Mouse (Mus musculus): ENCODE data around the gene Adgrf5. TPM values are rescaled to one million over a fixed set of nuclear protein-coding genes. Genes with fewer than 3 reads are reported as not detected.

The Adgrf5 gene
- total and polyA plus RNA-seq, 3 experiments, result not detected

DNA sequence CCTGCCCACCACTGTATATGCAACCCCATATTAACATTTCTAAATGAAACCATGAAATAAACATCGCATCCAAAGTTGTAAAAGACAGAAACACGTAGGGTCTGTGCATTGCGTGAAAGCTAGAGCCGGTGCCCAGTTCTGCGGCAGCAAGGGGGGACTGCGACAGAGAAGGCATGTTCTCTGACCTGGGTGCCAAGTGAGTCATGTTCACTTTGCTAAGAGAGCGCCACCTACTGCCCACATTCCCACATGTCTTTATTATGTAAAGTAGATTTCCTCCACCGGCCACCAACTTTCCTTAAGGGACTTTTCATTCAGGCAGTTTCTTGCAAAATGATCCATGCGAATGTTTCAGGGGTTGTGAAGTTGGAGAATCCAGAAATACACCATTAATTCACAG, 98.3 kb downstream of the Adgrf5 start:
- H3K4me2 ChIP-seq (ENCODE audit: insufficient read depth, low read depth, poor library complexity, severe bottlenecking), result no peak overlapping the region
- H3K36me3 ChIP-seq (replicated peaks in 1 of 2; ENCODE audit: control insufficient read depth in 1 of 2, insufficient read depth in 1 of 2, low read length in 1 of 2), result no peaks in the 10 kb centered on the region
- H3K27me3 ChIP-seq (replicated peaks), result no peaks in the 10 kb centered on the region
- no peak overlapping the region for H3K4me3 ChIP-seq (replicated peaks in 1 of 3; ENCODE audit: low read depth in 2 of 3, low read length in 2 of 3, poor library complexity in 1 of 3)
- H3K79me2 ChIP-seq (replicated peaks; ENCODE audit: control insufficient read depth, extremely low read depth, insufficient read depth, poor library complexity, severe bottlenecking), result no peaks in the 10 kb centered on the region
- TF ChIP-seq CTCF (conservative IDR thresholded peaks at IDR 0.05 in 1 of 2, IDR thresholded peaks at IDR 0.05 in 1 of 2; ENCODE audit: low read depth in 2 of 2, low read length in 2 of 2), result peak; percentile 21 to 32; a peak in 2 of 4 replicates
- no peak for TF ChIP-seq MXI1 (IDR thresholded peaks at IDR 0.05; ENCODE audit: low read depth, low read length)
- in situ Hi-C loops (cut with MboI; ENCODE audit: low pct_ligation_motif_present, low pct_unique_long_range_greater_than_20kb, low sequenced_read_pairs), result loop anchor here (25.0 kb wide), 1 partner anchor 196 kb away; the partner anchor contains the start of gene Adgrf1
- H3K9ac ChIP-seq (ENCODE audit: insufficient read depth, low read depth), result no peak overlapping the region
- peaks cover 43% of the 10 kb centered on the region for H3K9me3 ChIP-seq (replicated peaks; ENCODE audit: low read length)
- H3K27ac ChIP-seq (ENCODE audit: insufficient read depth, low read depth), result no peak overlapping the region
- H3K4me1 ChIP-seq (ENCODE audit: control insufficient read depth in 1 of 2, insufficient read depth in 2 of 2), result no peaks in the 10 kb centered on the region
- peak; percentile 34 for DNase-seq (ENCODE audit: extremely low read depth)
- dilution Hi-C loops (cut with MboI; ENCODE audit: extremely low pct_ligation_motif_present, extremely low pct_unique_long_range_greater_than_20kb, low sequenced_read_pairs), result no loop called here

- no peak overlapping the region for H3K4me2 ChIP-seq (ENCODE audit: insufficient read depth, low read depth, poor library complexity, severe bottlenecking)
- H3K27me3 ChIP-seq (replicated peaks), result no peaks in the 10 kb centered on the region
- dilution Hi-C loops (cut with MboI; ENCODE audit: extremely low pct_ligation_motif_present, extremely low pct_unique_long_range_greater_than_20kb, low sequenced_read_pairs) (no loop called here), in situ Hi-C loops (cut with MboI; ENCODE audit: low pct_ligation_motif_present, low pct_unique_long_range_greater_than_20kb, low sequenced_read_pairs) (loop anchor here (25.0 kb wide), 1 partner anchor 197 kb away; the partner anchor contains the start of gene Adgrf1)
- H3K9ac ChIP-seq (ENCODE audit: insufficient read depth, low read depth), result no peak overlapping the region
- no peak for TF ChIP-seq ZC3H11A (IDR thresholded peaks at IDR 0.05; ENCODE audit: low read depth, low read length)
- no peak for TF ChIP-seq ZMIZ1 (IDR thresholded peaks at IDR 0.05; ENCODE audit: low read depth, low read length)
- TF ChIP-seq UBTF (IDR thresholded peaks at IDR 0.05; ENCODE audit: low read depth, low read length), result no peak
- no peak for TF ChIP-seq JUND (conservative IDR thresholded peaks at IDR 0.05; ENCODE audit: low read depth, low read length)
- no peak for TF ChIP-seq MEF2A (IDR thresholded peaks at IDR 0.05; ENCODE audit: borderline replicate concordance, low read depth, low read length)
- TF ChIP-seq JUN (IDR thresholded peaks at IDR 0.05; ENCODE audit: insufficient read depth, low read depth, low read length), result no peak
- no peak for TF ChIP-seq SMC3 (IDR thresholded peaks at IDR 0.05; ENCODE audit: low read depth, low read length)
- no peak for TF ChIP-seq KAT2A (IDR thresholded peaks at IDR 0.05; ENCODE audit: insufficient replicate concordance, low read length)
- no peak for TF ChIP-seq ELF1 (IDR thresholded peaks at IDR 0.05; ENCODE audit: low read depth, low read length)
- no peak for TF ChIP-seq MAFK (IDR thresholded peaks at IDR 0.05; ENCODE audit: insufficient replicate concordance, low read length)
- no peak for TF ChIP-seq RCOR1 (conservative IDR thresholded peaks at IDR 0.05; ENCODE audit: low read depth, low read length)
- TF ChIP-seq CHD2 (IDR thresholded peaks at IDR 0.05; ENCODE audit: low read length), result no peak
- TF ChIP-seq MAX (IDR thresholded peaks at IDR 0.05; ENCODE audit: low read length), result no peak
- no peaks in the 10 kb centered on the region for H3K36me3 ChIP-seq (replicated peaks in 1 of 2; ENCODE audit: control insufficient read depth in 1 of 2, insufficient read depth in 1 of 2, low read length in 1 of 2)
- H3K4me3 ChIP-seq (replicated peaks in 1 of 3; ENCODE audit: low read depth in 2 of 3, low read length in 2 of 3, poor library complexity in 1 of 3), result no peak overlapping the region
- H3K27ac ChIP-seq (ENCODE audit: insufficient read depth, low read depth), result no peak overlapping the region
- no peaks in the 10 kb centered on the region for H3K4me1 ChIP-seq (ENCODE audit: control insufficient read depth in 1 of 2, insufficient read depth in 2 of 2)
- H3K9me3 ChIP-seq (replicated peaks; ENCODE audit: low read length), result peaks cover 38% of the 10 kb centered on the region
- H3K79me2 ChIP-seq (replicated peaks; ENCODE audit: control insufficient read depth, extremely low read depth, insufficient read depth, poor library complexity, severe bottlenecking), result no peaks in the 10 kb centered on the region
- DNase-seq (ENCODE audit: extremely low read depth), result no peak
Observed at GRCm38 (mm10) chr17:43459737-43460230, 99.5 kb downstream of the Adgrf5 start.

All from CH12.LX (cell line).